ENCODE assay signal across 30 mouse cellular contexts in the genomic region with DNA sequence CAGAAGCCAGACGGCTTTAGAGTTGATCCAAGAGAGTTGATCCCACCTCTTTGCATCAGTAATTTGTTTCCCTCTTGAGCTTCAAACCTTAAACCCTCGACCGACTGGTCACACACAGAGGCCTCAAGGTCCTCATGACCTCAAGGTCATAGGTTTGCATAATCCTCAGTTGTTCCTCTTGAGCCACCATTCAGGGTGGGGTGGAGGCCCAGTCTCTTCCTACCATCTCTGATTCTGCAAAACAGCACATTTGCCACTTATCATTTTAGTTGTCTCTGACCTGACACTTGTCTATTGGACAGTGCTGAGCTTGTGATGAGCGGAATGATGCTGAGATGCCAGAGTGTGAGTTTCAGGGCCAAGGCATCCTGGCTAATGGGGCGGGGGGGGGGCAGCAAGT. TPM values are rescaled to one million over a fixed set of nuclear protein-coding genes. Genes with fewer than 3 reads are reported as not detected.
DNase-seq lines count a peak whose midpoint lies in the region; ATAC-seq and TF ChIP-seq lines count a peak whose summit lies in the region.
"Had no signal": no experiment of that assay in that cellular context is flagged by ENCODE, and none has a peak within 500 bp of the region (broad histone marks: within the 10 kb centered on the region; RNA-seq: fewer than 3 reads in every experiment).

No protein-coding gene starts in this region.

- no peaks in the 10 kb centered on the region for H3K27me3 ChIP-seq in liver, postnatal 0 days (ENCODE audit: insufficient read depth, low read length)
- H3K27me3 ChIP-seq: embryonic facial prominence, embryonic 12.5 days; embryonic facial prominence, embryonic 15.5 days; heart, embryonic 12.5 days; heart, embryonic 15.5 days; hindbrain, embryonic 13.5 days had no signal

- no peak for TF ChIP-seq POLR2A in bone marrow macrophage, adult 2 months (IDR thresholded peaks at IDR 0.05; ENCODE audit: borderline replicate concordance, low read depth, low read length)

- H3K4me1 ChIP-seq in liver, postnatal 0 days (ENCODE audit: insufficient read depth): no peaks in the 10 kb centered on the region
- peaks cover 48% of the 10 kb centered on the region for H3K4me1 ChIP-seq in bone marrow macrophage, adult 2 months (ENCODE audit: control insufficient read depth, insufficient read depth, low read length)
- H3K4me1 ChIP-seq: embryonic facial prominence, embryonic 12.5 days; embryonic facial prominence, embryonic 15.5 days; heart, embryonic 12.5 days; heart, embryonic 15.5 days; hindbrain, embryonic 10.5 days; hindbrain, embryonic 13.5 days had no signal

- 63% methylated on average over 5 of the region's 5 CpGs for WGBS in liver, postnatal 0 days (ENCODE audit: insufficient replicate concordance)

- H3K36me3 ChIP-seq in liver, postnatal 0 days (replicated peaks; ENCODE audit: insufficient read depth, low read length): no peaks in the 10 kb centered on the region
- H3K36me3 ChIP-seq: embryonic facial prominence, embryonic 12.5 days; embryonic facial prominence, embryonic 15.5 days; heart, embryonic 12.5 days; heart, embryonic 15.5 days; hindbrain, embryonic 10.5 days; hindbrain, embryonic 13.5 days had no signal

- no peak overlapping the region for H3K4me2 ChIP-seq in liver, postnatal 0 days (ENCODE audit: low read depth, low read length)
- H3K4me2 ChIP-seq: embryonic facial prominence, embryonic 12.5 days; embryonic facial prominence, embryonic 15.5 days; heart, embryonic 12.5 days; heart, embryonic 15.5 days; hindbrain, embryonic 13.5 days had no signal

- H3K27ac ChIP-seq in liver, postnatal 0 days (ENCODE audit: low read depth): 0 out of 2 replicates have a peak overlapping the region, but pooled peaks have one; percentile 48
- H3K27ac ChIP-seq in bone marrow macrophage, adult 2 months (ENCODE audit: insufficient read depth, low read depth, low read length): peak overlapping the region; percentile 46; the same call in 1 of the 2 replicates
- H3K27ac ChIP-seq: embryonic facial prominence, embryonic 12.5 days; embryonic facial prominence, embryonic 15.5 days; gastrocnemius, adult 2 months; heart, adult 2 months; heart, embryonic 15.5 days; hindbrain, embryonic 10.5 days; hindbrain, embryonic 13.5 days; hindbrain, postnatal 0 days had no signal

- ATAC-seq in liver, postnatal 0 days: no peak
- ATAC-seq in megakaryocyte, adult 5-6 weeks (ENCODE audit: poor library complexity, severe bottlenecking): peak; percentile 72
- ATAC-seq: activated CD4-positive, CD25-positive, alpha-beta regulatory T cell, adult 4 months; CD4-positive, CD25-positive, alpha-beta regulatory T cell, adult 4 months; forebrain, embryonic 14.5 days; forebrain, postnatal 0 days; hindbrain, postnatal 0 days; inflammation-experienced regulatory T-cells, adult 6 months; intestine, embryonic 16.5 days had no signal

- intact Hi-C loops in left cerebral cortex, postnatal 10 days (cut with DNase I): no loop called here

- no peak overlapping the region for H3K4me3 ChIP-seq in liver, postnatal 0 days (ENCODE audit: low read depth, low read length)
- H3K4me3 ChIP-seq in bone marrow macrophage, adult 2 months (ENCODE audit: insufficient read depth, low read length): no peak overlapping the region
- H3K4me3 ChIP-seq: embryonic facial prominence, embryonic 12.5 days; embryonic facial prominence, embryonic 15.5 days; gastrocnemius, adult 2 months; heart, adult 2 months; heart, embryonic 12.5 days; heart, embryonic 15.5 days; hindbrain, embryonic 10.5 days; hindbrain, embryonic 13.5 days had no signal

- TF ChIP-seq CTCF in liver, postnatal 0 days (IDR thresholded peaks at IDR 0.05; ENCODE audit: low read depth): no peak
- TF ChIP-seq CTCF in bone marrow macrophage, adult 2 months (IDR thresholded peaks at IDR 0.05; ENCODE audit: low read depth, low read length): no peak

- no peaks in the 10 kb centered on the region for H3K9me3 ChIP-seq in liver, postnatal 0 days (ENCODE audit: low read length)
- H3K9me3 ChIP-seq: embryonic facial prominence, embryonic 12.5 days; embryonic facial prominence, embryonic 15.5 days; heart, embryonic 12.5 days; heart, embryonic 15.5 days; hindbrain, embryonic 10.5 days; hindbrain, embryonic 13.5 days had no signal

- H3K9ac ChIP-seq in liver, postnatal 0 days (replicated peaks): no peak overlapping the region
- H3K9ac ChIP-seq: embryonic facial prominence, embryonic 12.5 days; embryonic facial prominence, embryonic 15.5 days; forebrain, postnatal 0 days; heart, embryonic 12.5 days; heart, embryonic 15.5 days; hindbrain, embryonic 13.5 days had no signal

- TF ChIP-seq EP300 in liver, postnatal 0 days (IDR thresholded peaks at IDR 0.05; ENCODE audit: low read depth): no peak

- no peak for DNase-seq in liver, postnatal 0 days
- DNase-seq in liver: no peak
- DNase-seq in embryo, embryonic 10 days (ENCODE audit: low spot score): no peak
- no peak for DNase-seq in adrenal gland, postnatal 25 days
- no peak for DNase-seq in left cerebral cortex, postnatal 10 days (ENCODE audit: extremely low spot score in 1 of 2, low spot score in 2 of 2)
- DNase-seq: adrenal gland, adult 8-10 months; adrenal gland, postnatal 36 days; cerebellum, adult 11-12 months; cerebellum, adult 8-10 months; cerebellum, postnatal 10 days; forebrain, postnatal 0 days; gastrocnemius, adult 2 months; gastrocnemius, postnatal 14 days; heart, adult 2 months; heart, postnatal 10 days; heart, postnatal 36 days had no signal

RNA-seq across cellular contexts. Expression of a gene that starts 9.7 kb away (rescaled TPM):
- 2.9 and 3.5 TPM in 2 replicates for polyA plus RNA-seq in liver, postnatal 0 days (2015; fragmentation: Nextera tagmentation; extraction: Ambion mirVana)
- 5.4 and 5.9 TPM in 2 replicates for polyA plus RNA-seq in bone marrow macrophage, adult 2 months (2012; ENCODE audit: insufficient read depth, insufficient read length, missing spikeins)
- total RNA-seq in megakaryocyte, adult 5-6 weeks (2015): 94.0 and 94.4 TPM in 2 replicates
- 44.4 and 60.0 TPM in 2 replicates for total RNA-seq in megakaryocyte, adult 5-6 weeks (2017)
- total RNA-seq in adrenal gland, postnatal 25 days (2021): 4.5 and 13.2 TPM in 2 replicates
- total RNA-seq in left cerebral cortex, postnatal 10 days (2021): 1 to 10 TPM in 1 of 2 experiments, under 1 TPM in 1; 0.87 to 1.5 TPM
